Mouse (Mus musculus): Measurements from ENCODE around the gene Serpina3k.
"Not testable (repeated sequence)": the region's sequence is repeated elsewhere in the genome, so short reads cannot be mapped to it uniquely, and the experiment has no call there.

The Serpina3k gene

GRCm38 (mm10) chr12:104388477-104388876 lies 50.2 kb downstream of the Serpina3k start:
- DNase-seq (ENCODE audit: low read depth, low spot score): no peak

GRCm38 (mm10) chr12:104391057-104391456 lies 52.8 kb downstream of the Serpina3k start:
- DNase-seq (ENCODE audit: low read depth, low spot score): not testable (repeated sequence)

Measured in WW6 (cell line).